27 mouse cellular contexts compared by ENCODE assay signal in the genomic region with DNA sequence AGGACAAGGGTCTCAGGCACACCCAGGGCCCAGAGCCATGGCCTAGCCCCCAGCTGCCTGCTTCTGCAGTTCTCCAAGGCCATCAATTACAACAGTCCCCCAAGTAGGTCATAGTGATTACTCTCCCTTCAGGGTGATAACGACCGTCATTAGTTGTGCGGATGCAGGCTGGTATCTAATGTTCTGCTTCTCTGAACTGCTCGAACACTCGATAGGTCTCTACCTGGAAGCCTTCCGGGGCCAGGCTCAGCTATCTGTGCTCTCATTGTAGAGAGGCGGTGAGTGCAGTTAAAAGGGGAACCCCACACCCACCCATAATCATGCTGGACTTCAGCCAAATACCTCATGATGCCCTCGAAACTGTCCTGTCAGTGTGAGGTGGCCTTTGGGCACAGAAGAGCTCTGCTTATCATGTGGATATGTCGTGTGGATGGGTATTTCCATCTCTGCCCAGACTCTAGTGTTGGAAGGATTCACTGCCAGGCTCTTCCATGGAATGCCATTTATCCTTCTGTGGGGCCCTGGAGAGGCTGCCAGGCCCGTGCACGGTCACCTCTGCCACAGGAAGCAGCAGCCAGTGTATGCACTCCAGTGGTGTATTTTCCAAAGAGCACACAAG. TPM values are rescaled to one million over a fixed set of nuclear protein-coding genes. Genes with fewer than 3 reads are reported as not detected.
DNase-seq lines count a peak whose midpoint lies in the region; ATAC-seq and TF ChIP-seq lines count a peak whose summit lies in the region.
"Had no signal": no experiment of that assay in that cellular context is flagged by ENCODE, and none has a peak within 500 bp of the region (broad histone marks: within the 10 kb centered on the region; RNA-seq: fewer than 3 reads in every experiment).

No protein-coding gene starts in this region.

- H3K4me2 ChIP-seq in heart, embryonic 15.5 days = no peak overlapping the region
- H3K4me2 ChIP-seq in stomach, embryonic 16.5 days (ENCODE audit: low read depth, low read length) = no peak overlapping the region
- no peak overlapping the region for H3K4me2 ChIP-seq in midbrain, embryonic 15.5 days
- H3K4me2 ChIP-seq: liver, embryonic 15.5 days; midbrain, embryonic 11.5 days; neural tube, embryonic 15.5 days had no signal

- no peaks in the 10 kb centered on the region for H3K79me2 ChIP-seq in heart, adult 2 months (replicated peaks; ENCODE audit: control insufficient read depth, insufficient read depth, low read length)

- intact Hi-C loops in heart, adult 2 months (cut with DNase I) = loop anchor here (2.0 kb wide), 1 partner anchor 67 kb away; a partner anchor contains a TSS

- TF ChIP-seq EP300 in heart, adult 2 months (IDR thresholded peaks at IDR 0.05; ENCODE audit: insufficient read depth, low read depth, low read length) = no peak

- peaks cover 31% of the 10 kb centered on the region for H3K4me1 ChIP-seq in heart, adult 2 months (ENCODE audit: control insufficient read depth, insufficient read depth, low read length)
- H3K4me1 ChIP-seq in heart, embryonic 15.5 days (replicated peaks) = peaks cover 53% of the 10 kb centered on the region
- H3K4me1 ChIP-seq in stomach, embryonic 16.5 days (ENCODE audit: control insufficient read depth, insufficient read depth, low read length) = peaks cover 8% of the 10 kb centered on the region; the same call in 1 of the 2 replicates
- peaks cover 3% of the 10 kb centered on the region; the same call in 1 of the 2 replicates for H3K4me1 ChIP-seq in midbrain, embryonic 15.5 days
- H3K4me1 ChIP-seq: liver, embryonic 15.5 days had no signal

- peak overlapping the region; percentile 61 for H3K27ac ChIP-seq in heart, adult 2 months
- H3K27ac ChIP-seq in heart, embryonic 15.5 days = peak overlapping the region; percentile 70
- no peak overlapping the region for H3K27ac ChIP-seq in stomach, embryonic 16.5 days (ENCODE audit: low read length)
- no peak overlapping the region for H3K27ac ChIP-seq in midbrain, embryonic 15.5 days
- H3K27ac ChIP-seq: forebrain, embryonic 10.5 days; kidney, postnatal 0 days; limb, embryonic 10.5 days; liver, embryonic 15.5 days; neural tube, embryonic 15.5 days had no signal

- DNase-seq in heart, adult 2 months = peak in 1 of 2 experiments; percentile 44
- DNase-seq in heart, adult 8-10 months (ENCODE audit: low spot score) = no peak
- DNase-seq in retina, postnatal 1 day = peak; percentile 62
- no peak for DNase-seq in retina, embryonic 14.5 days (ENCODE audit: low spot score)
- DNase-seq in layer of hippocampus, adult 9-10 months (ENCODE audit: low spot score) = no peak
- DNase-seq: adrenal gland, adult 2 months; cerebellum, adult 11-12 months; cerebellum, postnatal 10 days; gastrocnemius, postnatal 36 days; kidney, adult 18-20 months; liver; lung, postnatal 14 days; right cerebral cortex, postnatal 14 days; spleen, adult 18-20 months; thymus, adult 18-20 months; thymus, postnatal 4 days had no signal

- no peak overlapping the region for H3K9ac ChIP-seq in heart, adult 2 months (ENCODE audit: low read depth, low read length)
- H3K9ac ChIP-seq in heart, embryonic 15.5 days = no peak overlapping the region
- H3K9ac ChIP-seq in stomach, embryonic 16.5 days (ENCODE audit: low read length) = peak overlapping the region; percentile 43
- no peak overlapping the region for H3K9ac ChIP-seq in midbrain, embryonic 15.5 days
- H3K9ac ChIP-seq: liver, embryonic 15.5 days; neural tube, embryonic 15.5 days had no signal

- H3K36me3 ChIP-seq in heart, adult 2 months (ENCODE audit: control insufficient read depth, insufficient read depth, low read length) = no peaks in the 10 kb centered on the region
- no peaks in the 10 kb centered on the region for H3K36me3 ChIP-seq in heart, embryonic 15.5 days
- no peaks in the 10 kb centered on the region for H3K36me3 ChIP-seq in stomach, embryonic 16.5 days (ENCODE audit: control insufficient read depth, insufficient read depth, low read length)
- no peaks in the 10 kb centered on the region for H3K36me3 ChIP-seq in midbrain, embryonic 15.5 days (replicated peaks)
- H3K36me3 ChIP-seq: forebrain, embryonic 10.5 days; limb, embryonic 10.5 days; liver, embryonic 15.5 days; neural tube, embryonic 15.5 days had no signal

- no peaks in the 10 kb centered on the region for H3K27me3 ChIP-seq in heart, adult 2 months (ENCODE audit: control insufficient read depth, insufficient read depth, low read length)
- no peaks in the 10 kb centered on the region for H3K27me3 ChIP-seq in heart, embryonic 15.5 days
- no peaks in the 10 kb centered on the region for H3K27me3 ChIP-seq in stomach, embryonic 16.5 days (ENCODE audit: control insufficient read depth, insufficient read depth, low read length)
- H3K27me3 ChIP-seq in midbrain, embryonic 15.5 days (replicated peaks) = no peaks in the 10 kb centered on the region
- H3K27me3 ChIP-seq: liver, embryonic 15.5 days; neural tube, embryonic 15.5 days had no signal

- no peak for TF ChIP-seq CTCF in heart, adult 2 months (IDR thresholded peaks at IDR 0.05)

- H3K9me3 ChIP-seq in heart, embryonic 15.5 days (replicated peaks) = no peaks in the 10 kb centered on the region
- H3K9me3 ChIP-seq in stomach, embryonic 16.5 days (replicated peaks; ENCODE audit: control insufficient read depth, low read length) = no peaks in the 10 kb centered on the region
- H3K9me3 ChIP-seq in midbrain, embryonic 15.5 days = no peaks in the 10 kb centered on the region
- H3K9me3 ChIP-seq: forebrain, embryonic 10.5 days; limb, embryonic 10.5 days; liver, embryonic 15.5 days; neural tube, embryonic 15.5 days had no signal

- no peak overlapping the region for H3K4me3 ChIP-seq in heart, adult 2 months
- no peak overlapping the region for H3K4me3 ChIP-seq in heart, embryonic 15.5 days
- no peak overlapping the region for H3K4me3 ChIP-seq in stomach, embryonic 16.5 days (replicated peaks; ENCODE audit: low read length)
- no peak overlapping the region for H3K4me3 ChIP-seq in midbrain, embryonic 15.5 days
- H3K4me3 ChIP-seq: forebrain, embryonic 10.5 days; limb, embryonic 10.5 days; liver, embryonic 15.5 days; neural tube, embryonic 15.5 days had no signal

- 56% methylated on average over 11 of the region's 11 CpGs for WGBS in heart, adult 2 months
- WGBS in heart, embryonic 15.5 days = 32% methylated on average over 11 of the region's 11 CpGs
- 64% methylated on average over 11 of the region's 11 CpGs for WGBS in stomach, embryonic 16.5 days
- 80% methylated on average over 11 of the region's 11 CpGs for WGBS in midbrain, embryonic 15.5 days

- no peak for TF ChIP-seq POLR2A in heart, adult 2 months (IDR thresholded peaks at IDR 0.05; ENCODE audit: insufficient read depth, low read depth, low read length)

- no peak for ATAC-seq in heart, embryonic 15.5 days (replicated peaks; ENCODE audit: insufficient number of reproducible peaks, insufficient read depth, low FRiP score, low read depth)
- no peak for ATAC-seq in stomach, embryonic 16.5 days (ENCODE audit: insufficient read depth, low FRiP score)
- no peak for ATAC-seq in midbrain, embryonic 15.5 days (replicated peaks)
- ATAC-seq: forebrain, embryonic 16.5 days; inflammation-experienced regulatory T-cells, adult 6 months had no signal

RNA-seq across cellular contexts. Expression of a gene that starts 49.9 kb away (rescaled TPM):
- total RNA-seq in heart, adult 2 months (2021) = 10 to 100 TPM; 24.0 to 25.5 TPM
- polyA plus RNA-seq in heart, adult 2 months (2012; rRNA removed) = 24.0 and 28.1 TPM in 2 replicates
- 10 to 100 TPM; 24.0 to 33.6 (median 30.4) TPM for total RNA-seq in heart, adult 8-10 months (2022)
- 40.0 and 43.0 TPM in 2 replicates for polyA plus RNA-seq in heart, embryonic 15.5 days (2015; fragmentation: Nextera tagmentation; extraction: Ambion mirVana)
- polyA plus RNA-seq in stomach, embryonic 16.5 days (2015; fragmentation: Nextera tagmentation; extraction: Ambion mirVana) = 33.5 and 35.7 TPM in 2 replicates
- polyA plus RNA-seq in midbrain, embryonic 15.5 days (2015; fragmentation: Nextera tagmentation; extraction: Ambion mirVana) = 32.4 and 33.7 TPM in 2 replicates

RNA-seq across cellular contexts. Expression of a gene that starts 58.5 kb away (rescaled TPM):
- 10 to 100 TPM; 67.7 to 75.5 TPM for total RNA-seq in heart, adult 2 months (2021)
- 28.4 and 47.8 TPM in 2 replicates for polyA plus RNA-seq in heart, adult 2 months (2012; rRNA removed)
- total RNA-seq in heart, adult 8-10 months (2022) = 10 to 100 TPM; 71.2 to 74.2 (median 72.7) TPM
- polyA plus RNA-seq in heart, embryonic 15.5 days (2015; fragmentation: Nextera tagmentation; extraction: Ambion mirVana) = 135 and 160 TPM in 2 replicates
- polyA plus RNA-seq in stomach, embryonic 16.5 days (2015; fragmentation: Nextera tagmentation; extraction: Ambion mirVana) = 172 and 174 TPM in 2 replicates
- 180 and 183 TPM in 2 replicates for polyA plus RNA-seq in midbrain, embryonic 15.5 days (2015; fragmentation: Nextera tagmentation; extraction: Ambion mirVana)

RNA-seq across cellular contexts. Expression of a gene that starts 58.8 kb away (rescaled TPM):
- 10 to 100 TPM; 23.7 to 25.4 TPM for total RNA-seq in heart, adult 2 months (2021)
- 35.9 and 47.1 TPM in 2 replicates for polyA plus RNA-seq in heart, adult 2 months (2012; rRNA removed)
- total RNA-seq in heart, adult 8-10 months (2022) = 10 to 100 TPM; 24.3 to 32.0 (median 26.8) TPM
- polyA plus RNA-seq in heart, embryonic 15.5 days (2015; fragmentation: Nextera tagmentation; extraction: Ambion mirVana) = 35.0 and 38.2 TPM in 2 replicates
- polyA plus RNA-seq in stomach, embryonic 16.5 days (2015; fragmentation: Nextera tagmentation; extraction: Ambion mirVana) = 29.4 and 31.6 TPM in 2 replicates
- polyA plus RNA-seq in midbrain, embryonic 15.5 days (2015; fragmentation: Nextera tagmentation; extraction: Ambion mirVana) = 77.6 and 78.2 TPM in 2 replicates

Comparison
In these comparisons a context has a peak if more than half of its experiments do, and no peak if none do; other contexts are left out.
1. H3K27ac ChIP-seq: peak in heart, adult 2 months (single experiment) and heart, embryonic 15.5 days (single experiment); none in stomach, embryonic 16.5 days (single experiment) and midbrain, embryonic 15.5 days (single experiment).